Mouse (Mus musculus) heart, embryonic 10.5 days (tissue): ENCODE measurements around the gene Ppp1r35. TPM values are rescaled to one million over a fixed set of nuclear protein-coding genes. Genes with fewer than 3 reads are reported as not detected.

Experiments used
- DNase-seq: peaks from one replicate; pipeline ENCODE4 v3.0.0-alpha.2; 2017; ENCODE audit warnings: low spot score
- H3K27ac ChIP-seq: fragments of 300-500 bp; sonication (generic); 2 replicates; pipeline ENCODE4 v1.5.1; 2016; ENCODE audit warnings: mild to moderate bottlenecking
- H3K27me3 ChIP-seq: fragments of 300-500 bp; sonication (generic); 2 replicates; pipeline ENCODE4 v1.6.1; 2016; ENCODE audit warnings: mild to moderate bottlenecking; ENCODE audit not compliant: poor library complexity, insufficient read depth, severe bottlenecking
- H3K36me3 ChIP-seq: fragments of 300-500 bp; sonication (generic); 2 replicates; pipeline ENCODE4 v1.6.1; 2016; ENCODE audit warnings: mild to moderate bottlenecking, moderate library complexity
- H3K4me1 ChIP-seq: fragments of 300-500 bp; sonication (generic); 2 replicates; pipeline ENCODE4 v1.6.1; 2016; ENCODE audit warnings: mild to moderate bottlenecking
- H3K4me3 ChIP-seq: fragments of 300-500 bp; sonication (generic); 2 replicates; pipeline ENCODE4 v1.5.1; 2016; ENCODE audit warnings: mild to moderate bottlenecking, moderate library complexity
- H3K9me3 ChIP-seq: fragments of 300-500 bp; sonication (generic); 2 replicates; pipeline ENCODE4 v1.6.1; 2016; ENCODE audit warnings: mild to moderate bottlenecking, moderate library complexity
- WGBS: fragments of 180-500 bp; shearing (Covaris S2); methylation state at CpG from one replicate; pipeline ENCODE4 v1.1.7; 2016; 5-methylcytosine and 5-hydroxymethylcytosine counted together
- polyA plus RNA-seq: library from polyadenylated mRNA; unstranded; fragments of >200 nt; fragmentation: Nextera tagmentation; extraction: Ambion mirVana; gene quantifications from 2 replicates; pipeline ENCODE4 v1.2.1, GENCODE M21; 2016

Gene Ppp1r35
- polyA plus RNA-seq, 1 experiment from 2014 or later: 49.2 TPM

GRCm38 (mm10) chr5:137777267-137777845 is 1.3 kb upstream of the Ppp1r35 start:
- Histone ChIP-seq H3K9me3 (no peaks in the 10 kb centered on the region), H3K4me1 (peaks cover 27% of the 10 kb centered on the region), H3K4me3 (no peak overlapping the region), H3K27me3 (no peaks in the 10 kb centered on the region), H3K36me3 (peaks cover 24% of the 10 kb centered on the region), H3K27ac (no peak overlapping the region)
- WGBS: 83% methylated on average over 7 of the region's 7 CpGs
- DNase-seq: no peak

- Histone ChIP-seq H3K9me3 (no peaks in the 10 kb centered on the region), H3K4me3 (peak overlapping the region; percentile 83), H3K27ac (peak overlapping the region; percentile 93), H3K4me1 (peaks cover 42% of the 10 kb centered on the region), H3K36me3 (peaks cover 43% of the 10 kb centered on the region), H3K27me3 (no peaks in the 10 kb centered on the region)
- WGBS: under 1% methylated on average over 82 of the region's 83 CpGs
- DNase-seq: no peak
Observed at GRCm38 (mm10) chr5:137779053-137779933, 644 bp downstream of the Ppp1r35 start.

GRCm38 (mm10) chr5:137781661-137782060 is 3.0 kb downstream of the Ppp1r35 start:
- no peak for DNase-seq
- Histone ChIP-seq H3K27me3 (no peaks in the 10 kb centered on the region), H3K27ac (no peak overlapping the region), H3K4me1 (peaks cover 47% of the 10 kb centered on the region), H3K36me3 (peaks cover 52% of the 10 kb centered on the region), H3K9me3 (no peaks in the 10 kb centered on the region), H3K4me3 (no peak overlapping the region)
- 90% methylated on average over 7 of the region's 7 CpGs for WGBS

GRCm38 (mm10) chr5:137782776-137783522 is 4.3 kb downstream of the Ppp1r35 start:
- no peak for DNase-seq
- 83% methylated on average over 13 of the region's 13 CpGs for WGBS
- Histone ChIP-seq H3K4me3 (peak overlapping the region; percentile 89), H3K27me3 (no peaks in the 10 kb centered on the region), H3K9me3 (no peaks in the 10 kb centered on the region), H3K27ac (0 out of 2 replicates have a peak overlapping the region, but pooled peaks have one; percentile 24), H3K36me3 (peaks cover 52% of the 10 kb centered on the region), H3K4me1 (peaks cover 45% of the 10 kb centered on the region)

- Histone ChIP-seq H3K9me3 (no peaks in the 10 kb centered on the region), H3K36me3 (peaks cover 52% of the 10 kb centered on the region), H3K27ac (peak overlapping the region; percentile 98; the same call in 1 of the 2 replicates), H3K27me3 (peaks cover 4% of the 10 kb centered on the region; the same call in 1 of the 2 replicates), H3K4me1 (peaks cover 41% of the 10 kb centered on the region), H3K4me3 (peak overlapping the region; percentile 89)
- DNase-seq: no peak
- WGBS: 74% methylated on average over 9 of the region's 9 CpGs
Observed at GRCm38 (mm10) chr5:137783901-137784540, 5.4 kb downstream of the Ppp1r35 start.

GRCm38 (mm10) chr5:137784546-137784945 is 5.9 kb downstream of the Ppp1r35 start:
- Histone ChIP-seq H3K27ac (peak overlapping the region; percentile 98), H3K27me3 (peaks cover 4% of the 10 kb centered on the region; the same call in 1 of the 2 replicates), H3K36me3 (peaks cover 52% of the 10 kb centered on the region), H3K9me3 (no peaks in the 10 kb centered on the region), H3K4me1 (peaks cover 39% of the 10 kb centered on the region), H3K4me3 (peak overlapping the region; percentile 89)
- 86% methylated on average over 14 of the region's 14 CpGs for WGBS
- no peak for DNase-seq

GRCm38 (mm10) chr5:137785164-137786031 is 6.7 kb downstream of the Ppp1r35 start:
- WGBS: 3% methylated on average over 56 of the region's 62 CpGs
- Histone ChIP-seq H3K4me1 (peaks cover 32% of the 10 kb centered on the region), H3K4me3 (peak overlapping the region; percentile 89), H3K36me3 (peaks cover 48% of the 10 kb centered on the region), H3K27me3 (peaks cover 4% of the 10 kb centered on the region; the same call in 1 of the 2 replicates), H3K27ac (peak overlapping the region; percentile 98), H3K9me3 (no peaks in the 10 kb centered on the region)
- peak; percentile 85 for DNase-seq

GRCm38 (mm10) chr5:137786109-137786942 is 7.7 kb downstream of the Ppp1r35 start:
- Histone ChIP-seq H3K27ac (peak overlapping the region; percentile 98), H3K4me3 (peak overlapping the region; percentile 89), H3K36me3 (peaks cover 39% of the 10 kb centered on the region), H3K4me1 (peaks cover 32% of the 10 kb centered on the region), H3K9me3 (no peaks in the 10 kb centered on the region), H3K27me3 (peaks cover 4% of the 10 kb centered on the region; the same call in 1 of the 2 replicates)
- peak; percentile 100 for DNase-seq
- under 1% methylated on average over 79 of the region's 79 CpGs for WGBS

GRCm38 (mm10) chr5:137787151-137787928 is 8.7 kb downstream of the Ppp1r35 start, which contains the start of the genes Mepce and Zcwpw1:
Mepce (minus strand) TSS chr5:137787655.
Zcwpw1 (plus strand) TSS chr5:137787798.
- Histone ChIP-seq H3K27ac (peak within 1 kb of the TSS; percentile 98), H3K27me3 (peaks cover 4% of the 10 kb centered on the region; the same call in 1 of the 2 replicates), H3K36me3 (peaks cover 28% of the 10 kb centered on the region), H3K4me1 (peaks cover 27% of the 10 kb centered on the region), H3K9me3 (no peaks in the 10 kb centered on the region), H3K4me3 (peak within 1 kb of the TSS; percentile 89)
- peak; percentile 97 for DNase-seq
- under 1% methylated on average over 48 of the region's 48 CpGs for WGBS

- peak overlapping the region; percentile 89 for H3K4me3 ChIP-seq
- H3K4me1 ChIP-seq: peaks cover 23% of the 10 kb centered on the region
- H3K9me3 ChIP-seq: no peaks in the 10 kb centered on the region
- 66% methylated on average over 24 of the region's 24 CpGs for WGBS
- H3K27me3 ChIP-seq: peaks cover 4% of the 10 kb centered on the region; the same call in 1 of the 2 replicates
- H3K27ac ChIP-seq: peak overlapping the region; percentile 98; the same call in 1 of the 2 replicates
- H3K36me3 ChIP-seq: peaks cover 20% of the 10 kb centered on the region
- DNase-seq: no peak
Observed at GRCm38 (mm10) chr5:137788171-137788570, 9.5 kb downstream of the Ppp1r35 start.
